Mouse (Mus musculus) E14TG2a.4 (cell line): ENCODE measurements at regions not wholly inside any gene's neighbourhood (a gene's known extent, or its start where the extent isn't known, plus 50 kb on each side); places are given as distances from the start of the nearest gene placed in this dataset.

Experiments used
- CTCF ChIP-seq: conservative IDR thresholded peaks from 2 replicates; pipeline ENCODE4 v1.5.1; 2014; ENCODE audit warnings: low read length
- POU5F1 ChIP-seq: IDR thresholded peaks from 2 replicates; pipeline ENCODE4 v1.6.1; 2014; ENCODE audit warnings: low read length, borderline replicate concordance

GRCm38 (mm10) chr8:103634951-103635350, 466.5 kb upstream of the Cdh5 start:
- TF ChIP-seq CTCF (no peak), POU5F1 (no peak)
